Mouse (Mus musculus): ENCODE results near the gene Stk24. TPM values are rescaled to one million over a fixed set of nuclear protein-coding genes. Genes with fewer than 3 reads are reported as not detected.

Gene Stk24
- total and polyA plus RNA-seq, 2 experiments from 2014 or later: 15.0 to 18.7 TPM

GRCm38 (mm10) chr14:121318382-121318781 is 61.4 kb downstream of the Stk24 start:
- no peak for DNase-seq (ENCODE audit: low spot score)
- TF ChIP-seq CTCF (IDR thresholded peaks at IDR 0.05; ENCODE audit: low read depth): no peak
- H3K9me3 ChIP-seq (ENCODE audit: low read length): no peaks in the 10 kb centered on the region
- no peaks in the 10 kb centered on the region for H3K36me3 ChIP-seq (ENCODE audit: insufficient read depth, low read length)
- H3K4me2 ChIP-seq (ENCODE audit: low read depth, low read length): no peak overlapping the region
- no peak overlapping the region for H3K9ac ChIP-seq (replicated peaks; ENCODE audit: low read length)
- peaks cover 13% of the 10 kb centered on the region for H3K4me1 ChIP-seq (ENCODE audit: insufficient read depth, low read length)
- no peaks in the 10 kb centered on the region for H3K27me3 ChIP-seq (ENCODE audit: insufficient read depth, low read length)
- no peak overlapping the region for H3K27ac ChIP-seq
- no peak for ATAC-seq
- no peak overlapping the region for H3K4me3 ChIP-seq (ENCODE audit: low read length)
- WGBS: 88% methylated on average over 5 of the region's 5 CpGs

GRCm38 (mm10) chr14:121317312-121317671 is 62.5 kb downstream of the Stk24 start:
- H3K9me3 ChIP-seq (ENCODE audit: low read length): no peaks in the 10 kb centered on the region
- DNase-seq (ENCODE audit: low spot score): no peak
- WGBS: 73% methylated on average over 3 of the region's 3 CpGs
- no peaks in the 10 kb centered on the region for H3K36me3 ChIP-seq (ENCODE audit: insufficient read depth, low read length)
- H3K27ac ChIP-seq: no peak overlapping the region
- TF ChIP-seq CTCF (IDR thresholded peaks at IDR 0.05; ENCODE audit: low read depth): no peak
- H3K27me3 ChIP-seq (ENCODE audit: insufficient read depth, low read length): no peaks in the 10 kb centered on the region
- no peak overlapping the region for H3K4me3 ChIP-seq (ENCODE audit: low read length)
- peaks cover 13% of the 10 kb centered on the region for H3K4me1 ChIP-seq (ENCODE audit: insufficient read depth, low read length)
- H3K9ac ChIP-seq (replicated peaks; ENCODE audit: low read length): no peak overlapping the region
- H3K4me2 ChIP-seq (ENCODE audit: low read depth, low read length): no peak overlapping the region
- peak; percentile 44; the same call in 1 of the 2 replicates for ATAC-seq

- peak; percentile 38; the same call in 1 of the 2 replicates for ATAC-seq
- no peak for TF ChIP-seq CTCF (IDR thresholded peaks at IDR 0.05; ENCODE audit: low read depth)
These were observed 63.0 kb downstream of the Stk24 start for GRCm38 (mm10) chr14:121316631-121317311.

GRCm38 (mm10) chr14:121316136-121316535 is 63.7 kb downstream of the Stk24 start:
- Histone ChIP-seq H3K4me3 (ENCODE audit: low read length) (no peak overlapping the region), H3K4me2 (ENCODE audit: low read depth, low read length) (no peak overlapping the region), H3K27ac (no peak overlapping the region), H3K9me3 (ENCODE audit: low read length) (no peaks in the 10 kb centered on the region), H3K4me1 (ENCODE audit: insufficient read depth, low read length) (peaks cover 13% of the 10 kb centered on the region), H3K36me3 (ENCODE audit: insufficient read depth, low read length) (no peaks in the 10 kb centered on the region), H3K9ac (replicated peaks; ENCODE audit: low read length) (no peak overlapping the region), H3K27me3 (ENCODE audit: insufficient read depth, low read length) (no peaks in the 10 kb centered on the region)
- 49% methylated on average over 5 of the region's 5 CpGs for WGBS
- TF ChIP-seq CTCF (IDR thresholded peaks at IDR 0.05; ENCODE audit: low read depth): no peak
- 0 out of 2 replicates have a peak, but pooled peaks have one; percentile 10 for ATAC-seq
- no peak for DNase-seq (ENCODE audit: low spot score)

More at GRCm38 (mm10) chr14:121316631-121317311, 63.0 kb downstream of the Stk24 start:
- H3K4me1 ChIP-seq (ENCODE audit: insufficient read depth, low read length): peaks cover 13% of the 10 kb centered on the region
- no peak overlapping the region for H3K27ac ChIP-seq
- peak; percentile 24 for DNase-seq (ENCODE audit: low spot score)
- H3K4me2 ChIP-seq (ENCODE audit: low read depth, low read length): no peak overlapping the region
- no peak overlapping the region for H3K9ac ChIP-seq (replicated peaks; ENCODE audit: low read length)
- H3K9me3 ChIP-seq (ENCODE audit: low read length): no peaks in the 10 kb centered on the region
- 53% methylated on average over 13 of the region's 13 CpGs for WGBS
- no peaks in the 10 kb centered on the region for H3K36me3 ChIP-seq (ENCODE audit: insufficient read depth, low read length)
- no peak overlapping the region for H3K4me3 ChIP-seq (ENCODE audit: low read length)
- no peaks in the 10 kb centered on the region for H3K27me3 ChIP-seq (ENCODE audit: insufficient read depth, low read length)

- WGBS: 67% methylated on average over 3 of the region's 3 CpGs
- ATAC-seq: no peak
- Histone ChIP-seq H3K36me3 (ENCODE audit: insufficient read depth, low read length) (no peaks in the 10 kb centered on the region), H3K27me3 (ENCODE audit: insufficient read depth, low read length) (no peaks in the 10 kb centered on the region), H3K27ac (no peak overlapping the region), H3K4me1 (ENCODE audit: insufficient read depth, low read length) (peaks cover 13% of the 10 kb centered on the region), H3K4me2 (ENCODE audit: low read depth, low read length) (no peak overlapping the region), H3K4me3 (ENCODE audit: low read length) (no peak overlapping the region), H3K9me3 (ENCODE audit: low read length) (no peaks in the 10 kb centered on the region), H3K9ac (replicated peaks; ENCODE audit: low read length) (no peak overlapping the region)
- TF ChIP-seq CTCF (IDR thresholded peaks at IDR 0.05; ENCODE audit: low read depth): no peak
- DNase-seq (ENCODE audit: low spot score): peak; percentile 41
These were observed 64.9 kb downstream of the Stk24 start for GRCm38 (mm10) chr14:121314934-121315333.

- peaks cover 13% of the 10 kb centered on the region for H3K4me1 ChIP-seq (ENCODE audit: insufficient read depth, low read length)
- ATAC-seq (no peak), DNase-seq (ENCODE audit: low spot score) (no peak)
- H3K4me2 ChIP-seq (ENCODE audit: low read depth, low read length): no peak overlapping the region
- H3K9ac ChIP-seq (replicated peaks; ENCODE audit: low read length): no peak overlapping the region
- no peak overlapping the region for H3K27ac ChIP-seq
- 97% methylated on average over 10 of the region's 10 CpGs for WGBS
- H3K36me3 ChIP-seq (ENCODE audit: insufficient read depth, low read length): no peaks in the 10 kb centered on the region
- TF ChIP-seq CTCF (IDR thresholded peaks at IDR 0.05; ENCODE audit: low read depth): no peak
- no peaks in the 10 kb centered on the region for H3K9me3 ChIP-seq (ENCODE audit: low read length)
- H3K4me3 ChIP-seq (ENCODE audit: low read length): no peak overlapping the region
- no peaks in the 10 kb centered on the region for H3K27me3 ChIP-seq (ENCODE audit: insufficient read depth, low read length)
These were observed 66.5 kb downstream of the Stk24 start for GRCm38 (mm10) chr14:121313283-121313682.

GRCm38 (mm10) chr14:121311083-121311482 is 68.7 kb downstream of the Stk24 start:
- no peak overlapping the region for H3K4me2 ChIP-seq (ENCODE audit: low read depth, low read length)
- no peak overlapping the region for H3K9ac ChIP-seq (replicated peaks; ENCODE audit: low read length)
- 81% methylated on average over 2 of the region's 2 CpGs for WGBS
- no peak for DNase-seq (ENCODE audit: low spot score)
- H3K36me3 ChIP-seq (ENCODE audit: insufficient read depth, low read length): no peaks in the 10 kb centered on the region
- H3K27ac ChIP-seq: no peak overlapping the region
- ATAC-seq: no peak
- no peak overlapping the region for H3K4me3 ChIP-seq (ENCODE audit: low read length)
- peaks cover 8% of the 10 kb centered on the region; the same call in 1 of the 2 replicates for H3K4me1 ChIP-seq (ENCODE audit: insufficient read depth, low read length)
- TF ChIP-seq CTCF (IDR thresholded peaks at IDR 0.05; ENCODE audit: low read depth): no peak
- no peaks in the 10 kb centered on the region for H3K27me3 ChIP-seq (ENCODE audit: insufficient read depth, low read length)
- H3K9me3 ChIP-seq (ENCODE audit: low read length): no peaks in the 10 kb centered on the region

All from hindbrain, postnatal 0 days (tissue).